Mouse (Mus musculus): ENCODE data around the gene Zbed4. TPM values are rescaled to one million over a fixed set of nuclear protein-coding genes. Genes with fewer than 3 reads are reported as not detected.
A peak's percentile ranks its signal among the peaks of the same experiment; 100 is the strongest.

Gene Zbed4
- polyA plus RNA-seq, 1 experiment from 2014 or later, result 23.2 TPM

DNA sequence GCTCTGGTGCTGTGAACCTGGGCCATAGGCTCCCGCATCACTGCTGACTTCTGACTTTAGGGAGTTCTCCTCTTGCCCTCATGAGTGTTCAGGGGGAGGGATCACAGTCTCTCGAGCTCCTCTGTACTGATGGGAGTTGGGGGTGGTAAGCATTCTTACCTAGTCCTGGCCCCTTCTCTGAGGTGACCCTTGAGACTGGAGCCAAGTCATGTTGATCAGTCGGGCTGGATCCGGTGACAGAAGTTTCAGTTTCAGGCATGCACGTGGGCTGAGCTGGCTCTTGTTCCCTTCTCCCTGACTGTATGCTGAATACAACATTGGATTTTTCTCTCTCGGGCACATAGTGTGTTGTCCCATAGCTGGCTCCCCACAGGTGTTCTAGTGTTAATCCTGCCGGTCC lies 69.9 kb downstream of the Zbed4 start:
- H3K4me2 ChIP-seq, result no peak overlapping the region
- TF ChIP-seq CTCF (IDR thresholded peaks at IDR 0.05; ENCODE audit: low read depth), result no peak
- H3K27me3 ChIP-seq (ENCODE audit: insufficient read depth, low read length), result no peaks in the 10 kb centered on the region
- H3K36me3 ChIP-seq (ENCODE audit: insufficient read depth), result peaks cover 50% of the 10 kb centered on the region
- DNase-seq (no peak), ATAC-seq (ENCODE audit: insufficient read depth) (no peak)
- H3K27ac ChIP-seq (ENCODE audit: low read depth), result no peak overlapping the region
- WGBS, result 83% methylated on average over 7 of the region's 7 CpGs
- H3K9ac ChIP-seq, result no peak overlapping the region
- H3K4me1 ChIP-seq (ENCODE audit: insufficient read depth), result 0 out of 2 replicates have a peak, but pooled peaks cover 8% of the 10 kb centered on the region
- no peaks in the 10 kb centered on the region for H3K9me3 ChIP-seq (ENCODE audit: low read depth, low read length)
- no peak overlapping the region for H3K4me3 ChIP-seq (ENCODE audit: low read depth, low read length)

- Histone ChIP-seq H3K9ac (no peak overlapping the region), H3K36me3 (ENCODE audit: insufficient read depth) (peaks cover 53% of the 10 kb centered on the region), H3K4me1 (ENCODE audit: insufficient read depth) (0 out of 2 replicates have a peak, but pooled peaks cover 8% of the 10 kb centered on the region), H3K9me3 (ENCODE audit: low read depth, low read length) (no peaks in the 10 kb centered on the region), H3K27ac (ENCODE audit: low read depth) (no peak overlapping the region), H3K27me3 (ENCODE audit: insufficient read depth, low read length) (no peaks in the 10 kb centered on the region), H3K4me2 (no peak overlapping the region), H3K4me3 (ENCODE audit: low read depth, low read length) (no peak overlapping the region)
- 92% methylated on average over 7 of the region's 7 CpGs for WGBS
- TF ChIP-seq CTCF (IDR thresholded peaks at IDR 0.05; ENCODE audit: low read depth), result no peak
- DNase-seq (no peak), ATAC-seq (ENCODE audit: insufficient read depth) (no peak)
These were observed 71.1 kb downstream of the Zbed4 start for GRCm38 (mm10) chr15:88822513-88822912.

DNA sequence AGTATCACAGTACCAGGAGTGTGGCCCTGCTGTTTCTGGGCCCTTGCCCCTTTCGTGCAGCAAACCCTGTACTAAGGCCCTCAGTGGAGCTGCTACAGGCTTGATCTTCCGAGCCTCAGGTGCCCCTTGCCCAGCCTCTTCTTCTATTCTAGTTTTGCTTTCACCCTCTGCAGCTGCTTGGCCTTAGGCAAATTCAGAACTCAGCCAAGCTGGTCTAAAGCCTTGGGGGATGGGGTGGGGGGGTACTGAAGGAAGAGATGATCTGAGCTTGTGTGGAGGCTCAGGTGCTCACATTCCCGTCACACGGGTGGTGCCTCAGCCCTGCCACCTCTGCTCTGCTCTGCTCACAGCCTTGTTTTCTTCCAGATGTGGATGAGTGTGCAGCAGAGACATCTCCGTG lies 71.9 kb downstream of the Zbed4 start:
- ATAC-seq (ENCODE audit: insufficient read depth), result no peak
- H3K9me3 ChIP-seq (ENCODE audit: low read depth, low read length), result no peaks in the 10 kb centered on the region
- no peaks in the 10 kb centered on the region for H3K27me3 ChIP-seq (ENCODE audit: insufficient read depth, low read length)
- TF ChIP-seq CTCF (IDR thresholded peaks at IDR 0.05; ENCODE audit: low read depth), result no peak
- no peak for DNase-seq
- H3K4me1 ChIP-seq (ENCODE audit: insufficient read depth), result 0 out of 2 replicates have a peak, but pooled peaks cover 6% of the 10 kb centered on the region
- no peak overlapping the region for H3K9ac ChIP-seq
- H3K36me3 ChIP-seq (ENCODE audit: insufficient read depth), result peaks cover 56% of the 10 kb centered on the region
- no peak overlapping the region for H3K4me3 ChIP-seq (ENCODE audit: low read depth, low read length)
- H3K4me2 ChIP-seq, result no peak overlapping the region
- WGBS, result 90% methylated on average over 5 of the region's 5 CpGs
- H3K27ac ChIP-seq (ENCODE audit: low read depth), result no peak overlapping the region

GRCm38 (mm10) chr15:88827466-88827865 lies 76.0 kb downstream of the Zbed4 start:
- no peak overlapping the region for H3K9ac ChIP-seq
- no peak overlapping the region for H3K4me2 ChIP-seq
- no peak for DNase-seq
- no peaks in the 10 kb centered on the region for H3K4me1 ChIP-seq (ENCODE audit: insufficient read depth)
- 86% methylated on average over 6 of the region's 6 CpGs for WGBS
- TF ChIP-seq CTCF (IDR thresholded peaks at IDR 0.05; ENCODE audit: low read depth), result no peak
- H3K27ac ChIP-seq (ENCODE audit: low read depth), result no peak overlapping the region
- no peaks in the 10 kb centered on the region for H3K9me3 ChIP-seq (ENCODE audit: low read depth, low read length)
- peaks cover 44% of the 10 kb centered on the region for H3K36me3 ChIP-seq (ENCODE audit: insufficient read depth)
- ATAC-seq (ENCODE audit: insufficient read depth), result no peak
- H3K4me3 ChIP-seq (ENCODE audit: low read depth, low read length), result no peak overlapping the region
- no peaks in the 10 kb centered on the region for H3K27me3 ChIP-seq (ENCODE audit: insufficient read depth, low read length)

DNA sequence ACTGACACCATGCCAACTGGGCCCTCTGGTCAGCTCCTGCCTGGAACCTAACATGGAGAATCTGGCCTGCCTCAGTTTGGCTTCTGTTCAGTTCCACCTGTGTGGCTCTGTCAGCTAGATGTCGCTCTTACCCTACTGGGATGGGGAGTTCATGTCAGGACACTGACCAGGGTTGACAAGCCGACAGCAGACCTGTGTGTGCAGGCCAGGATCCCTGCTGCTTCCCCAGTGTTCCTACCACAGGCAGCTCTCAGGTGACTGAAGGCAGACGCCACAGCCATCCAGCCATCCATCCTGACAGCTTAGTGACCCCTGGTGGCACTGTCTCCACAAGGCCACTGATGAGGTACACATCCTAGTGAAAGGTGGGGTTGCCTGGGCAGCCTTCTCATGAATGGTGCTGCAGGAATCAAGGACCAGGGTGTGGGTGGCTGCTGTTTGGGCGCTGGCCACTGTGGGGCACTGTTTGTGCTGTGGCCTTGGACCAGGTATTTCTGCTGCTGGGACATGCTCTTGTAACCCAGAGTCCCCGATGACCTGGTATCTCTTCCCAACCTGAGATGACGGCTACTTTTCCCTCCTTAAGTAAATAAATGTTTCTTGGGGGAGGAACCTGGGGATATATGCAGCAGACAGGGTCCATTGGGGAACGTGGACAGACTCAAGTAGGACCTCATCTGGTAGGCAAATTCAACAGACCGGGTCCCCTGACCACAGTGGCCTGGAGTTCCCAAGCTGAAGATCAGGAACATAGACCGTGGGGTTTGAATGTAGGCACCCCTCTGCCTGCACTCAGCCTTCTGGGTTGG lies 76.7 kb downstream of the Zbed4 start:
- peak; percentile 59; the same call in 1 of the 2 replicates for ATAC-seq (ENCODE audit: insufficient read depth)
- H3K9ac ChIP-seq, result no peak overlapping the region

GRCm38 (mm10) chr15:88828800-88829705 lies 77.6 kb downstream of the Zbed4 start:
- peak; percentile 94 for TF ChIP-seq CTCF (IDR thresholded peaks at IDR 0.05; ENCODE audit: low read depth)
- H3K27me3 ChIP-seq (ENCODE audit: insufficient read depth, low read length), result no peaks in the 10 kb centered on the region
- no peak overlapping the region for H3K27ac ChIP-seq (ENCODE audit: low read depth)
- H3K4me1 ChIP-seq (ENCODE audit: insufficient read depth), result no peaks in the 10 kb centered on the region
- peaks cover 28% of the 10 kb centered on the region for H3K36me3 ChIP-seq (ENCODE audit: insufficient read depth)
- no peak overlapping the region for H3K9ac ChIP-seq
- 56% methylated on average over 17 of the region's 17 CpGs for WGBS
- H3K9me3 ChIP-seq (ENCODE audit: low read depth, low read length), result no peaks in the 10 kb centered on the region
- H3K4me2 ChIP-seq, result no peak overlapping the region
- DNase-seq, result peak; percentile 95
- no peak overlapping the region for H3K4me3 ChIP-seq (ENCODE audit: low read depth, low read length)
- ATAC-seq (ENCODE audit: insufficient read depth), result peak; percentile 92

More for the DNA sequence above, 76.7 kb downstream of the Zbed4 start:
- Histone ChIP-seq H3K36me3 (ENCODE audit: insufficient read depth) (peaks cover 36% of the 10 kb centered on the region), H3K4me1 (ENCODE audit: insufficient read depth) (no peaks in the 10 kb centered on the region), H3K27me3 (ENCODE audit: insufficient read depth, low read length) (no peaks in the 10 kb centered on the region), H3K9me3 (ENCODE audit: low read depth, low read length) (no peaks in the 10 kb centered on the region), H3K27ac (ENCODE audit: low read depth) (no peak overlapping the region), H3K4me2 (no peak overlapping the region), H3K4me3 (ENCODE audit: low read depth, low read length) (no peak overlapping the region)
- peak; percentile 75 for DNase-seq
- peak; percentile 65 for TF ChIP-seq CTCF (IDR thresholded peaks at IDR 0.05; ENCODE audit: low read depth)
- WGBS, result 20% methylated on average over 9 of the region's 9 CpGs

Measured in lung, embryonic 14.5 days (tissue).